Mouse (Mus musculus) liver, embryonic 12.5 days (tissue): Measurements from ENCODE around the gene Smco2. TPM values are rescaled to one million over a fixed set of nuclear protein-coding genes. Genes with fewer than 3 reads are reported as not detected.
A peak's percentile ranks its signal among the peaks of the same experiment; 100 is the strongest.

ENCODE experiments used
- ATAC-seq: fragments of 200-750 bp; cut with Nextera tagmentation; 2 replicates; pipeline ENCODE4 v1.8.0; 2017; ENCODE audit warnings: moderate number of reproducible peaks, mild to moderate bottlenecking, moderate library complexity
- H3K27ac ChIP-seq: fragments of 300-500 bp; sonication (generic); 2 replicates; pipeline ENCODE4 v1.5.1; 2016; ENCODE audit warnings: mild to moderate bottlenecking
- H3K27me3 ChIP-seq: fragments of 300-500 bp; sonication (generic); replicated peaks from 2 replicates; pipeline ENCODE4 v1.6.1; 2016; ENCODE audit warnings: mild to moderate bottlenecking, moderate library complexity
- H3K36me3 ChIP-seq: fragments of 300-500 bp; sonication (generic); 2 replicates; pipeline ENCODE4 v1.6.1; 2016; ENCODE audit warnings: mild to moderate bottlenecking, moderate library complexity
- H3K4me1 ChIP-seq: fragments of 300-500 bp; sonication (generic); 2 replicates; pipeline ENCODE4 v1.6.1; 2016
- H3K4me2 ChIP-seq: fragments of 300-500 bp; sonication (generic); 2 replicates; pipeline ENCODE4 v1.6.1; 2016; ENCODE audit warnings: mild to moderate bottlenecking, moderate library complexity
- H3K4me3 ChIP-seq: fragments of 300-500 bp; sonication (generic); 2 replicates; pipeline ENCODE4 v1.5.1; 2016; ENCODE audit warnings: mild to moderate bottlenecking, moderate library complexity
- H3K9ac ChIP-seq: fragments of 300-500 bp; sonication (generic); 2 replicates; pipeline ENCODE4 v1.6.1; 2016; ENCODE audit warnings: mild to moderate bottlenecking, moderate library complexity
- H3K9me3 ChIP-seq: fragments of 300-500 bp; sonication (generic); replicated peaks from 2 replicates; pipeline ENCODE4 v1.6.1; 2016; ENCODE audit warnings: mild to moderate bottlenecking, moderate library complexity
- WGBS: fragments of 180-500 bp; shearing (Covaris S2); methylation state at CpG from one replicate; pipeline ENCODE4 v1.1.7; 2016; ENCODE audit not compliant: insufficient replicate concordance; 5-methylcytosine and 5-hydroxymethylcytosine counted together
- polyA plus RNA-seq: library from polyadenylated mRNA; unstranded; fragments of >200 nt; fragmentation: Nextera tagmentation; extraction: Ambion mirVana; gene quantifications from 2 replicates; pipeline ENCODE4 v1.2.1, GENCODE M21; 2016

Smco2 gene
- polyA plus RNA-seq = not detected in 2 replicates

- Histone ChIP-seq H3K9me3 (no peaks in the 10 kb centered on the region), H3K4me3 (no peak within 1 kb of the TSS), H3K4me1 (peaks cover 48% of the 10 kb centered on the region), H3K4me2 (peak within 1 kb of the TSS; percentile 43), H3K27me3 (no peaks in the 10 kb centered on the region), H3K27ac (peak within 1 kb of the TSS; percentile 39; the same call in 1 of the 2 replicates), H3K36me3 (no peaks in the 10 kb centered on the region), H3K9ac (no peak within 1 kb of the TSS)
- ATAC-seq = peak; percentile 76; the same call in 1 of the 2 replicates
- 48% methylated on average over 4 of the region's 4 CpGs for WGBS
Observed at GRCm38 (mm10) chr6:146850050-146850449, at the start of gene Smco2. Smco2 (plus strand) TSS chr6:146850104.

DNA sequence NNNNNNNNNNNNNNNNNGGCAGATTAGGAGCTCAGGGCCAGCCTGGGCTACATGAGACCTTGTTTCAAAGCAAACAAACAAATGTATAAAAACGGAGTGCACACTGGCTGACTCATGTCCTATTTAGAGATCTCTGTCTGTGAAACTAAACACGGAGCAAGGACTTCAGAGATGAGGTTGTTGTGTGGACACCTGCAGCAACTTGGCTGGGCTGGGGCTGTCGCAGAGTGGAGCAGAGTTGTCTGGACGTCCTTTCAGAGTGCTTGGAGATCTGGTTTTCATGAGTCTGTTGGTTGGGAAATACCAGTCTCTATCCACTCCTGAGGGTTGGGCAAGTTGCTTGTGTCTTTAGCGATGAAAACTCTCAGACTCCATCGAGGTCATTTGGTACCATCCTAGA is 39.9 kb upstream of the Smco2 start:
- H3K9ac ChIP-seq = no peak overlapping the region
- no peaks in the 10 kb centered on the region for H3K4me1 ChIP-seq
- H3K27ac ChIP-seq = no peak overlapping the region
- no peaks in the 10 kb centered on the region for H3K36me3 ChIP-seq
- H3K9me3 ChIP-seq = no peaks in the 10 kb centered on the region
- H3K4me3 ChIP-seq = no peak overlapping the region
- WGBS = 71% methylated on average over 6 of the region's 6 CpGs
- no peak for ATAC-seq
- H3K4me2 ChIP-seq = no peak overlapping the region
- H3K27me3 ChIP-seq = no peaks in the 10 kb centered on the region

DNA sequence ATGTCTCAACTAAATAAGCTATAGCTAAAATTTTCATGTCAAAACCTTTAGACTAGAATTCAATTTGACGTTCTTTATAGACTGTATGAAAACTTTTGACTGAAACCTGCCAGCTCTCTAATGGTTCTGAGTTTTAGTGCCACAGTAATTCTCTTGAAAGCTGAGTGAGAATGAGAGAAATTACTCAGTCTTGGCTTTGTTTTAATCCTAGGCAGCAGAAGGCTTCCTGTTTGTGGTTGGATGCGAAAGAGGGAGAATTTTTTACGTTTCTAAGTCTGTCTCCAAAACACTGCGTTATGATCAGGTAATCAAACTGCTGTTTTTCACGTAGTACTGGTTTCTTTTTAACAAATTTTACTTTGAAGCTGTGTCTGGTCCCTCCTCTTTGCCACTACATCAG is 36.9 kb upstream of the Smco2 start:
- no peak overlapping the region for H3K4me2 ChIP-seq
- no peak overlapping the region for H3K4me3 ChIP-seq
- no peaks in the 10 kb centered on the region for H3K27me3 ChIP-seq
- H3K4me1 ChIP-seq = no peaks in the 10 kb centered on the region
- no peaks in the 10 kb centered on the region for H3K9me3 ChIP-seq
- ATAC-seq = no peak
- no peak overlapping the region for H3K9ac ChIP-seq
- WGBS = 60% methylated on average over 5 of the region's 5 CpGs
- no peaks in the 10 kb centered on the region for H3K36me3 ChIP-seq
- no peak overlapping the region for H3K27ac ChIP-seq

- no peak for ATAC-seq
- no peaks in the 10 kb centered on the region for H3K4me1 ChIP-seq
- no peak overlapping the region for H3K9ac ChIP-seq
- H3K36me3 ChIP-seq = no peaks in the 10 kb centered on the region
- no peak overlapping the region for H3K27ac ChIP-seq
- 77% methylated on average over 29 of the region's 29 CpGs for WGBS
- H3K4me2 ChIP-seq = no peak overlapping the region
- no peaks in the 10 kb centered on the region for H3K27me3 ChIP-seq
- H3K9me3 ChIP-seq = no peaks in the 10 kb centered on the region
- no peak overlapping the region for H3K4me3 ChIP-seq
Observed at GRCm38 (mm10) chr6:146820177-146820965, 29.5 kb upstream of the Smco2 start.

GRCm38 (mm10) chr6:146821958-146822357 is 27.9 kb upstream of the Smco2 start:
- Histone ChIP-seq H3K9me3 (no peaks in the 10 kb centered on the region), H3K4me1 (no peaks in the 10 kb centered on the region), H3K4me3 (no peak overlapping the region), H3K27ac (no peak overlapping the region), H3K4me2 (no peak overlapping the region), H3K9ac (no peak overlapping the region), H3K27me3 (no peaks in the 10 kb centered on the region), H3K36me3 (no peaks in the 10 kb centered on the region)
- 66% methylated on average over 13 of the region's 13 CpGs for WGBS
- ATAC-seq = no peak

DNA sequence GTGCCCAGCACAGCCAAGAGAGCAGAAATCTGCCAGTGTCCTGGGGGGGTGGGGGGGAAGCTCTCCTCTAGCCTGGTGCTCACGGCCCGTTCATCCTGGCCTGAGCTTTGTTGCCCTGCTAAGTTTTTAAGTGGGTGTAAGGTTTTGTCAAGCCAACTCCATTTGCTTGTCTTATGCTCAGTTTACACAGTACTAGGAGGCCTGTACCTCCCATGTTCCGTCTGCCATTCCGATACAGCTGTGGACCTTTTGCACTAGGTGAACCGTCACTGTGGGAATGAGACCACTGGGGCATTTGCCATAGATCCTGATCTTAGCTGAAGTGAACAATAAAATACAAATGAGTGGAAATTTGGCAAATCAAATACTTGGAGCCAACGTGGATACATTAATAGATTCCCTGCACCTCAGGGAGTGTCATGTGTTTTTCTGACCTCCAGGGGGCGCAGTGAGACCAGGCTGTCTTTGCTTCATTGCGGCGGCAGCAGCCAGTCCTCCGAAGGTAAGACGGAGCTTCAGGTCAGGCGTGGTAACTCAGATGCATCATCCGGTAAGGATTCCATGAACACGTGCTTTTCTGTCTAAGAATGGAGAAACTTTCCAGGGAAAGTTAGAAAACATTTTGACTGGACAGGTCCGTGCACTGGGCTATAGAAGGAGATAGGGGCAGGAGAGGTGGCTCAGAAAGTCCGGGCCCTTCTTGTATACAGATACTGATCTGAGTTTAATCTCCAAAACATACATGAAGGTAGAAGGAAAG is 25.0 kb upstream of the Smco2 start:
- 42% methylated on average over 16 of the region's 16 CpGs for WGBS
- Histone ChIP-seq H3K36me3 (no peaks in the 10 kb centered on the region), H3K9me3 (no peaks in the 10 kb centered on the region), H3K4me1 (no peaks in the 10 kb centered on the region), H3K4me2 (no peak overlapping the region), H3K4me3 (no peak overlapping the region), H3K27me3 (no peaks in the 10 kb centered on the region), H3K27ac (no peak overlapping the region), H3K9ac (no peak overlapping the region)
- ATAC-seq = no peak

GRCm38 (mm10) chr6:146825487-146825773 is 24.5 kb upstream of the Smco2 start:
- no peaks in the 10 kb centered on the region for H3K4me1 ChIP-seq
- ATAC-seq = no peak
- H3K27ac ChIP-seq = no peak overlapping the region
- no peaks in the 10 kb centered on the region for H3K9me3 ChIP-seq
- H3K36me3 ChIP-seq = no peaks in the 10 kb centered on the region
- WGBS = 80% methylated on average over 1 of the region's 1 CpGs
- no peak overlapping the region for H3K9ac ChIP-seq
- no peak overlapping the region for H3K4me2 ChIP-seq
- H3K27me3 ChIP-seq = no peaks in the 10 kb centered on the region
- H3K4me3 ChIP-seq = no peak overlapping the region

DNA sequence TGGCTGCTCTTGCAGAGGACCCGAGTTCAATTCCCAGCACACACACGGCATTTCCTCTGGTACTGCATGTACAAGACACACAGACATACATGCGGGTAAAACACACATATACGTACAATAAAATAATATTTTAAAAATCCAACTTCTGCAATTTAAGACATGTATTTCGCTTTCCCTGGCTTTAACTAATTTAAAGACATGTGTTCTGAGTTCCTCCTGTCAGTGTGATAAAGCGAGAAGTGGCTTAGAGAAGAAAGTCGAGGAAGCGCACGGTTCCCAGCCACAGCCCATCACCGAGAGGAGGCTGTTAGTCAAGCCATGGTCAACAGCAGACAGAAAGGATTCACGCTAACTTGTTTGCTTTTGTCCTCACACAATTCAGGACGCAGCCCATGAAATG is 18.6 kb upstream of the Smco2 start:
- Histone ChIP-seq H3K4me3 (no peak overlapping the region), H3K4me2 (no peak overlapping the region), H3K4me1 (no peaks in the 10 kb centered on the region; the same call in 1 of the 2 replicates), H3K9me3 (no peaks in the 10 kb centered on the region), H3K36me3 (no peaks in the 10 kb centered on the region), H3K27ac (no peak overlapping the region), H3K27me3 (no peaks in the 10 kb centered on the region), H3K9ac (no peak overlapping the region)
- 74% methylated on average over 12 of the region's 12 CpGs for WGBS
- ATAC-seq = no peak

DNA sequence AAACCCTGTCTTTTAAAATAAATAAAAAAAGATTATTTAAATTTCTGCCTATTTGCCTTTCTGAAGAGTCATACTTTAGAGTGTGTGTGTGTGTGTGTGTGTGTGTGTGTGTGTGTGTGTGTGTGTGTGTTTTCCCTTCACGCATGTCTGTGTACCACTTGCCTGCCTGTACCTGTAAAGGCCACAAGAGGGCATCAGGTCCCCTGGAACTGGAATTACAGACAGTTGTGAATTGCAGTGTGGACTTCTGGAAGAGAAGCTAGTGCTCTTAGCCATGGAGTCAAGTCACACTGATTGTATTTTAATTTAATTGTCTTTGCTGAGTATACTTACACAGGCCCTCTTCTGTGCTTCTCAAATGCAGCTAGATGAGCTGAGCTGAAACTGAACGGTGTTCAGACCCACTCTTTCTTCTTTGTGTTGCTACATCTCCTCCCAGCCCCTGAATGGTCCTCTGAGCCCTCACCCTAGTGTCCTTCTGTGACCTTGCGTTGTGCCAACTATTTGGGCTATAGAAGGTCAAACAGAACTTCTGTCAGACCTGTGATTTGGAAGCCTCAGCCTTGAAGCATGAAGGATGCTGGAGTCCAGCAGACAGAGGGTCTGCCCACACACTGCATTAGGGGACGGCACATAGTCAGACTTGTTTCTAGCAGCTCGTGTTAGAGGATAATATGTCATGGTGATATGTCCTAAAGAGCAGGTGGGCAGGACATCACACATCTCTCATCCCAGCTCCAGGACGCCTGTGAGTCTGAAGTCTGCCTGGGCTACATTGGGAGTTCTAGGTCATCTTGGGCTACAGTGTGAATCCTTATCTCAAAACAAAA is 16.2 kb upstream of the Smco2 start:
- no peaks in the 10 kb centered on the region for H3K27me3 ChIP-seq
- 50% methylated on average over 6 of the region's 6 CpGs for WGBS
- no peak overlapping the region for H3K9ac ChIP-seq
- no peaks in the 10 kb centered on the region; the same call in 1 of the 2 replicates for H3K4me1 ChIP-seq
- peak; percentile 44 for ATAC-seq
- H3K27ac ChIP-seq = no peak overlapping the region
- H3K4me3 ChIP-seq = no peak overlapping the region
- H3K9me3 ChIP-seq = no peaks in the 10 kb centered on the region
- no peak overlapping the region for H3K4me2 ChIP-seq
- H3K36me3 ChIP-seq = no peaks in the 10 kb centered on the region

- Histone ChIP-seq H3K9me3 (no peaks in the 10 kb centered on the region), H3K4me1 (no peaks in the 10 kb centered on the region; the same call in 1 of the 2 replicates), H3K36me3 (no peaks in the 10 kb centered on the region), H3K27ac (no peak overlapping the region), H3K4me3 (no peak overlapping the region), H3K4me2 (no peak overlapping the region), H3K9ac (no peak overlapping the region), H3K27me3 (no peaks in the 10 kb centered on the region)
- 53% methylated on average over 3 of the region's 3 CpGs for WGBS
- ATAC-seq = no peak
Observed at GRCm38 (mm10) chr6:146834342-146834741, 15.6 kb upstream of the Smco2 start.

DNA sequence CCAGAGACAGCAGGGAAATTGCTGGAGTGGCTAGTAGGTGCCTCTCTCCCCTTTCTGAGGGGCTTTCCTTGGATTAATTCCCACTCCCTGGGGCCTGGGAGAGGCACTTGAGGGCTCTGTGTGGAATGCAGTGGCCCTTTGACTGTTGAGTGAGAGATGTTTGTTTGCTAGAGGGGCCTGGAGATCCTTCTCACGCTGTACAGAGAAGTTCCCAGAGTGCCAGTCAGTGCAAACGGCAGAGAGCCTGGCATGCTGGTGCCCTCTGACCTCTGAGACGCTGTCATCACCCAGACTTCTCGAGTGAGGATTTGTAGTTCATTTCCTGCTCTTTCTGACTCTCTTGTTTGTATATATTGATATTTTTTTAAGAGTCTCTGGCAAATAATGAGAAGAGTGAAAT is 14.1 kb upstream of the Smco2 start:
- no peaks in the 10 kb centered on the region for H3K36me3 ChIP-seq
- H3K9me3 ChIP-seq = no peaks in the 10 kb centered on the region
- no peak for ATAC-seq
- no peaks in the 10 kb centered on the region for H3K27me3 ChIP-seq
- no peak overlapping the region for H3K4me3 ChIP-seq
- H3K4me2 ChIP-seq = no peak overlapping the region
- WGBS = 44% methylated on average over 4 of the region's 4 CpGs
- no peaks in the 10 kb centered on the region; the same call in 1 of the 2 replicates for H3K4me1 ChIP-seq
- H3K27ac ChIP-seq = no peak overlapping the region
- no peak overlapping the region for H3K9ac ChIP-seq

- Histone ChIP-seq H3K4me3 (no peak overlapping the region), H3K4me2 (no peak overlapping the region), H3K27ac (no peak overlapping the region), H3K27me3 (no peaks in the 10 kb centered on the region), H3K4me1 (no peaks in the 10 kb centered on the region; the same call in 1 of the 2 replicates), H3K9ac (no peak overlapping the region), H3K36me3 (no peaks in the 10 kb centered on the region), H3K9me3 (no peaks in the 10 kb centered on the region)
- no peak for ATAC-seq
- WGBS = 62% methylated on average over 7 of the region's 7 CpGs
Observed at GRCm38 (mm10) chr6:146837316-146837715, 12.6 kb upstream of the Smco2 start.
